Mouse (Mus musculus): ENCODE results near the gene Gm21983. TPM values are rescaled to one million over a fixed set of nuclear protein-coding genes. Genes with fewer than 3 reads are reported as not detected.

Gm21983 gene
- total and polyA plus RNA-seq, 3 experiments: 0.22 TPM; not detected in 2

DNA sequence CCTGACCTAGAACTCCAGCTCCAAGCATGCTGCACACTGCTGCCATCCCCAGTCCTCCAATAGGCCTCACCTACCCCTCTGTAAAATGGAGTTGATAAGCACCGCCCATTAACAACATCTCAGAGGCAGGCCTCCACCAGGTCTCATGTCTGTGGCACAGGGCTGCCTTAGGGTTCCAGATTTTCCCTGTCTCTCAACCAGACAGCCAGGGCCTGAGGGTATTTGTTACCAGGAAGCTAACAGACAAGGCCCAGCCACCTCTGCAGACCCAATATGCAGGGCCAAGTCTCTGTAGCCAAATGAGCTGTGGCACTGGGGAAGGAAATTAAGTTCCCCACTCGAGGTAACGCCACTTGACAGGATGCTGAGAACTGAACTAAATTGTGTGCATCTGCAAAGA is 20.0 kb downstream of the Gm21983 start:
- Histone ChIP-seq H3K9me3 (replicated peaks; ENCODE audit: insufficient read depth, low read length) (no peaks in the 10 kb centered on the region), H3K79me2 (ENCODE audit: control insufficient read depth, insufficient read depth, low read length, poor library complexity) (peaks cover 7% of the 10 kb centered on the region), H3K36me3 (ENCODE audit: control insufficient read depth in 1 of 2, insufficient read depth in 2 of 2, low read length in 2 of 2) (peaks cover 0 to 2% of the 10 kb centered on the region in 2 experiments; a peak in 1 of 4 replicates), H3K27me3 (ENCODE audit: control insufficient read depth in 1 of 2, insufficient read depth in 2 of 2, low read length in 2 of 2) (no peaks in the 10 kb centered on the region), H3K4me1 (ENCODE audit: control insufficient read depth in 1 of 2, insufficient read depth in 2 of 2, low read length in 2 of 2) (no peaks in the 10 kb centered on the region), H3K4me3 (ENCODE audit: control insufficient read depth in 1 of 2, insufficient read depth in 1 of 2, low read depth in 2 of 2, low read length in 2 of 2) (no peak overlapping the region), H3K27ac (ENCODE audit: control insufficient read depth, low read depth, low read length) (no peak overlapping the region), H3K9ac (ENCODE audit: control insufficient read depth, low read depth, low read length, poor library complexity, severe bottlenecking) (no peak overlapping the region)
- no peak for DNase-seq (ENCODE audit: low read depth, low spot score)
- TF ChIP-seq POLR2A (IDR thresholded peaks at IDR 0.05; ENCODE audit: control insufficient read depth in 1 of 2, insufficient read depth in 1 of 2, low read depth in 1 of 2, low read length in 2 of 2, poor library complexity in 1 of 2) (0 out of 4 replicates have a peak, but pooled peaks of 1 of the 2 experiments have one; percentile 13), MAFK (IDR thresholded peaks at IDR 0.05; ENCODE audit: borderline replicate concordance, low read depth, low read length) (no peak)

DNA sequence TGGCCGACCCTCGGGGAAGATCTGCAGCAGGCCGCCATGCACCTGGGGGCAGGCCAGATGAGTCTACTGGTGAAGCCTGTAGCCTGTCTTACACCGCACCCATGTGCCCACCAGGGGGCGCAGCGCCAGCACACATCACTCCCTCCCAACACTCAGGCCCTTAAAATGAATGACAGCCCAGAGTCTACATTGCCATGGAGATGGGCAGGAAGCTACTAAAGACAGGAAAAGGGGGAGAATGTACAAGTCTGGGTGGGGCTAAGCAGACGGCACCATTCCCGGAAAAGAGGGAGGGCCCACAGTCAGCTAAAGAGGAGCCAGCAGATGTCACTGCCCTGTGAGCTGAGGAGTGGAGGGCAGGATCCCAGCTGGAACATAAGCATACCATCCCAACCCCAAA is 21.0 kb downstream of the Gm21983 start:
- H3K27me3 ChIP-seq (ENCODE audit: control insufficient read depth in 1 of 2, insufficient read depth in 2 of 2, low read length in 2 of 2): no peaks in the 10 kb centered on the region
- no peaks in the 10 kb centered on the region for H3K9me3 ChIP-seq (replicated peaks; ENCODE audit: insufficient read depth, low read length)
- no peak overlapping the region for H3K4me3 ChIP-seq (ENCODE audit: control insufficient read depth in 1 of 2, insufficient read depth in 1 of 2, low read depth in 2 of 2, low read length in 2 of 2)
- no peaks in the 10 kb centered on the region for H3K4me1 ChIP-seq (ENCODE audit: control insufficient read depth in 1 of 2, insufficient read depth in 2 of 2, low read length in 2 of 2)
- H3K9ac ChIP-seq (ENCODE audit: control insufficient read depth, low read depth, low read length, poor library complexity, severe bottlenecking): no peak overlapping the region
- no peak overlapping the region for H3K27ac ChIP-seq (ENCODE audit: control insufficient read depth, low read depth, low read length)
- H3K36me3 ChIP-seq (ENCODE audit: control insufficient read depth in 1 of 2, insufficient read depth in 2 of 2, low read length in 2 of 2): no peaks in the 10 kb centered on the region
- DNase-seq (ENCODE audit: low read depth, low spot score): peak; percentile 84
- peaks cover 1% of the 10 kb centered on the region; the same call in 1 of the 2 replicates for H3K79me2 ChIP-seq (ENCODE audit: control insufficient read depth, insufficient read depth, low read length, poor library complexity)
- no peak for TF ChIP-seq E2F4 (IDR thresholded peaks at IDR 0.05; ENCODE audit: borderline replicate concordance, low read depth, low read length)
- TF ChIP-seq POLR2AphosphoS2 (IDR thresholded peaks at IDR 0.05; ENCODE audit: low read length): 0 out of 2 replicates have a peak, but pooled peaks have one; percentile 39
- TF ChIP-seq MYC (IDR thresholded peaks at IDR 0.05; ENCODE audit: low read depth, low read length): peak; percentile 69; the same call in 1 of the 2 replicates
- peak; percentile 90 to 93 (median 90) for TF ChIP-seq CTCF (IDR thresholded peaks at IDR 0.05 in 2 of 3, conservative IDR thresholded peaks at IDR 0.05 in 1 of 3; ENCODE audit: control insufficient read depth in 1 of 3, insufficient read depth in 1 of 3, low read depth in 2 of 3, low read length in 3 of 3, poor library complexity in 1 of 3, severe bottlenecking in 1 of 3)
- no peak for TF ChIP-seq NRF1 (IDR thresholded peaks at IDR 0.05; ENCODE audit: insufficient read depth, low read depth, low read length, poor library complexity, severe bottlenecking)
- no peak for TF ChIP-seq USF1 (IDR thresholded peaks at IDR 0.05; ENCODE audit: low read depth, low read length)
- TF ChIP-seq SMC3 (IDR thresholded peaks at IDR 0.05; ENCODE audit: low read depth, low read length): peak; percentile 85
- TF ChIP-seq UBTF (IDR thresholded peaks at IDR 0.05; ENCODE audit: borderline replicate concordance, insufficient read depth, low read depth, low read length): no peak
- no peak for TF ChIP-seq ZKSCAN1 (IDR thresholded peaks at IDR 0.05; ENCODE audit: low read depth, low read length)
- TF ChIP-seq SIN3A (IDR thresholded peaks at IDR 0.05; ENCODE audit: low read length): peak; percentile 74
- TF ChIP-seq TBP (IDR thresholded peaks at IDR 0.05; ENCODE audit: low read depth, low read length): no peak
- TF ChIP-seq HCFC1 (IDR thresholded peaks at IDR 0.05; ENCODE audit: low read depth, low read length): peak; percentile 30; the same call in 1 of the 2 replicates
- TF ChIP-seq EP300 (IDR thresholded peaks at IDR 0.05; ENCODE audit: low read depth in 1 of 2, low read length in 2 of 2): no peak
- peak; percentile 59 for TF ChIP-seq RAD21 (IDR thresholded peaks at IDR 0.05; ENCODE audit: low read depth, low read length)
- TF ChIP-seq MAZ (IDR thresholded peaks at IDR 0.05; ENCODE audit: low read depth, low read length): 0 out of 2 replicates have a peak, but pooled peaks have one; percentile 34
- no peak for TF ChIP-seq ETS1 (IDR thresholded peaks at IDR 0.05; ENCODE audit: low read depth, low read length)
- peak; percentile 39; the same call in 1 of the 2 replicates for TF ChIP-seq ZC3H11A (IDR thresholded peaks at IDR 0.05; ENCODE audit: low read depth, low read length)
